Mouse (Mus musculus) left cerebral cortex, adult 9 months (tissue): Measurements from ENCODE around the gene Aass.

ENCODE experiments used
- DNase-seq, 2 experiments: peaks; one replicate each; pipeline ENCODE4 v3.0.0; 2022; ENCODE audit warnings: low spot score in 2 of 2

Aass gene

DNA sequence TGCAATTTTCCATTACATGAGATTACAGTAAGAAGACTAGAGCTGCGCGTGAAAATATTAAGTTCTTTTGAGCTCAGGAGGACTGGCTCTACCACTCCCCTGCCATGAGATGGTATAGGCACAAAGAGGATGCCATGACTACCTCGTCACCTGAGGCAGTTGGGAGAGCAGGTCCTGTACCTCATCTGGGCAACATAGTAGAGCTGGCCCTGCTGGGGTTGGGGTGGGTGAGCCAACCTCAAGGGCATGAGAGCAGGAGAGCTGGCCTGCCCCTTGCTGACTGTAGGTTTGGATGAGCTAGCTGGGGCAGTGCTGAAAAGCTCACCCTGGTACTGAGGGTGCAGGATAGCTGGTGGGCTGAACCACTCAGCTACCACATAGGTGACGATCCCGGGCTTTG is 77.1 kb downstream of the Aass start:
- DNase-seq, result no peak

DNA sequence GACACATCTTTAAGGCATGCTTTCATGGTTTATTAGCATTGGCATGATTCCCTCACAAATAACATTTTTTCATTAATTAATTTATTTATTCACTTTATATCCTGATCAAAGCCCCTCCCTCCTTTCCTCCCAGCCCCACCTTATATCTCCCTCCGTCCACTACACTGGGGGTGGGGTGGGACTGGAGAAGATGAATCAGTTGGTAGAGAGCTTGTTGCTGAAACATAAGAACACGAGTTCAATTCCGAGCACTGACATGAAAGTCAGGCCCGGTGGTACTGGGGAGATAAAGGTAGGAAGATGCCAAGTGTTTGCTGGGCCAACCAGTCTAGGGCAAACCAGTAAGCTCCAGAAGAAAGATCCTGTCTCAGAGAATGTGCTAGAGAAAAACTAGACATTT is 84.0 kb downstream of the Aass start:
- no peak for DNase-seq

DNA sequence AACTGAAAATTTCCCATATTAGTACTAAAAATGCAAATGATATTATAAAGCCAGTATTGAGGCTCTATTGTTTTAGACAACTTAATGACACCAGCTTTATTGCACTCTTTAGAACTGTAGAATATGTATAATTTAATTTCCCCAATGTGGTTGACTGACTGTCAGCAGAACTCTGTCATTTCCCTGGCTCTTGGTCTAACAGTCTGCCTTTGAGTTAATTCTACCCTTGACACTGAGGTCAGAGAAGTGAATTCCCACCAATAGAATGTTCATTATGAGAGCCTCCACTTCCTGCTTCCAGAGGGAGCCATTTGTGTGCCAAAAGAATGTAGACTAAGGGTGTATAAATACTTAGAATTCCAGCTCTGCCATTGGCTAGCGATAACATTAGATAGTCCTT is 104.5 kb downstream of the Aass start:
- no peak for DNase-seq
